Comparison of ENCODE assay signal across 9 mouse cellular contexts in the genomic region with DNA sequence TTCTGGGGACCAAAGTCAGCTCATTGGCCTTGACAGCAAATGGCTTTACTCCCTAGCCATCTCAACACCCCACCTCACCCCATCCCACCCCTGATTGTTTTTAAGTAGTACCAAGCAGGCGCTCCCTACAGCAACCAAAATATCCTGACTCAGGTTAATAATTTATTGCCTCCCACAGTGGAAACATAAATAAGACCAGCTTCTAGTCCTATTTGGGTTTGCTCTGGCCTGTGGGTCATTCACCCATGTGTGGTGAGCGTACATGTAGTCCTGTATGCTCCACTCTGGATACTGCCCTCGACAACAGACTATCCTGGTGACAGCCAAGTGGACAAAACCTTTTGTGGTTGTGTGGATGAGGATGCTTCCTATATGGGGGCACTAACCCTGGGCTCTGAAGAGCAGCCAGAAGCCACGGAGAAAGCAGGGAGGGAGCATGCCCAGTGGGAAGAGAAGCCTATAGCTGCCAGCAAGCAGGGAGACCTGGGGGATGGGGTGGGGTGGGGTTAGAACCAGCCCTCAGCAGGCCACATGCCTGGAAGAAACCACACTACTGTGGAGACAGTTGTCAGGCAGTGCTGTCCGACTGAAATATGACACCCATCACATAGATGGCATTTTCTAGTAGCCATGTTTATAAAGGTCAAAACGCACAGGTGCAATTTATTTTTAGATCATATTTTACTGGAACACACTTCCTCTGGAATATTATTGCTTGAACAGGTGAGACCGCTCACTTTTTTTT.
A peak's percentile ranks its signal among the peaks of the same experiment; 100 is the strongest.
DNase-seq lines count a peak whose midpoint lies in the region; ATAC-seq lines count a peak whose summit lies in the region.
"Had no signal": no experiment of that assay in that cellular context is flagged by ENCODE, and none has a peak within 500 bp of the region (broad histone marks: within the 10 kb centered on the region; RNA-seq: fewer than 3 reads in every experiment).

No protein-coding gene starts in this region.

- H3K9ac ChIP-seq in hindbrain, embryonic 13.5 days: no peak overlapping the region
- H3K9ac ChIP-seq in limb, embryonic 15.5 days: no peak overlapping the region

- 64% methylated on average over 7 of the region's 7 CpGs for WGBS in hindbrain, embryonic 13.5 days
- whole genome bisulfite sequencing in limb, embryonic 15.5 days: 38% methylated on average over 7 of the region's 7 CpGs

- peak; percentile 60 for DNase-seq in gastrocnemius, postnatal 25 days
- no peak for DNase-seq in gastrocnemius, adult 18-20 months (ENCODE audit: low spot score)
- DNase-seq in ZHBTc4 (ENCODE audit: low read depth, low spot score): peak; percentile 22
- no peak for DNase-seq in urinary bladder, postnatal 14 days (ENCODE audit: low spot score)
- DNase-seq in layer of hippocampus, adult 11-12 months (ENCODE audit: low spot score): no peak
- no peak for DNase-seq in spleen, postnatal 36 days (ENCODE audit: low spot score in 2 of 2)

- H3K4me1 ChIP-seq in hindbrain, embryonic 13.5 days (replicated peaks): peaks cover 44% of the 10 kb centered on the region
- peaks cover 68% of the 10 kb centered on the region for H3K4me1 ChIP-seq in limb, embryonic 15.5 days

- H3K27ac ChIP-seq in hindbrain, embryonic 13.5 days: peak overlapping the region; percentile 83
- H3K27ac ChIP-seq in limb, embryonic 15.5 days: peak overlapping the region; percentile 94

- no peaks in the 10 kb centered on the region for H3K27me3 ChIP-seq in hindbrain, embryonic 13.5 days
- no peaks in the 10 kb centered on the region for H3K27me3 ChIP-seq in limb, embryonic 15.5 days
- H3K27me3 ChIP-seq: Patski had no signal

- H3K4me2 ChIP-seq in hindbrain, embryonic 13.5 days: no peak overlapping the region
- H3K4me2 ChIP-seq in limb, embryonic 15.5 days: no peak overlapping the region

- H3K9me3 ChIP-seq in hindbrain, embryonic 13.5 days: no peaks in the 10 kb centered on the region
- no peaks in the 10 kb centered on the region for H3K9me3 ChIP-seq in limb, embryonic 15.5 days

- no peak; the same call in 1 of the 2 replicates for ATAC-seq in hindbrain, embryonic 13.5 days (ENCODE audit: low FRiP score)
- ATAC-seq in limb, embryonic 15.5 days (ENCODE audit: insufficient number of reproducible peaks, low FRiP score, low TSS enrichment, low read depth): peak; percentile 20; the same call in 1 of the 2 replicates

- no peak overlapping the region for H3K4me3 ChIP-seq in hindbrain, embryonic 13.5 days
- H3K4me3 ChIP-seq in limb, embryonic 15.5 days: no peak overlapping the region

- no peaks in the 10 kb centered on the region for H3K36me3 ChIP-seq in hindbrain, embryonic 13.5 days
- no peaks in the 10 kb centered on the region for H3K36me3 ChIP-seq in limb, embryonic 15.5 days

Comparison
In these comparisons a context has a peak if more than half of its experiments do, and no peak if none do; other contexts are left out.
1. DNase-seq: peak in gastrocnemius, postnatal 25 days (single experiment) and ZHBTc4 (single experiment); none in gastrocnemius, adult 18-20 months (single experiment), urinary bladder, postnatal 14 days (single experiment), layer of hippocampus, adult 11-12 months (single experiment) and spleen, postnatal 36 days (0 of 2).